Mouse (Mus musculus): ENCODE measurements at regions not wholly inside any gene's neighbourhood (a gene's known extent, or its start where the extent isn't known, plus 50 kb on each side); places are given as distances from the start of the nearest gene placed in this dataset.

DNA sequence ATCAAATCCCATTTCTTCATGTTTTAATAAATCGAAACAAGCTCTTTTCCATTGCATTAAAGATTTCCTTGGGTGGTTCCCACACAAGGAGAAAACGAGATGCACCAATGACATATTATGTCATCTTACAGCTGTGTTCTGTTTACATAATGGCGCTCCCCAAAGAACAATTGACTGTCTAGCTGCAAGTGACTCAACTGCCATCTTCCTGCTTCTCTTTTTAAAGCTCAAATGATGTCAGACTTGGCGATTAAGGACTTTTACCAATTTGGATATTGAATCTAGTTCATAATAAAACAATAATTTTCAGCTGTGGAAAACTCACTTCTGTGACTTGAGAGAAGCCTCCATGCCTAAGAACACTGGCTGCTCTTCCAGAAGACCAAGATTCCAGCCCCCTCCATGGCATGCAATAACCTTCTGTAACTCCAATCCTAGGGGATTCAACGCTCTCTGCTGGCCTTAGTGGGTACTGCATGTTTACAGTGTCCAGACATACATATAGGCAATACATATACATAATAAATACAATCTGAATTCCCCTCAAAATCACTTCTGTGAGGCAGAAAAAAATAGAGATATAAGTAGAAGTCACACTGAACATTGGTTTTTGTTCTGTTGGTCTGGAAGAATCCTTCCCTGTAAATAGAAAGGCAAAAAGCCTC lies 318.7 kb downstream of the Rnd3 start:
- peak; percentile 12 for DNase-seq (ENCODE audit: low spot score)

DNA sequence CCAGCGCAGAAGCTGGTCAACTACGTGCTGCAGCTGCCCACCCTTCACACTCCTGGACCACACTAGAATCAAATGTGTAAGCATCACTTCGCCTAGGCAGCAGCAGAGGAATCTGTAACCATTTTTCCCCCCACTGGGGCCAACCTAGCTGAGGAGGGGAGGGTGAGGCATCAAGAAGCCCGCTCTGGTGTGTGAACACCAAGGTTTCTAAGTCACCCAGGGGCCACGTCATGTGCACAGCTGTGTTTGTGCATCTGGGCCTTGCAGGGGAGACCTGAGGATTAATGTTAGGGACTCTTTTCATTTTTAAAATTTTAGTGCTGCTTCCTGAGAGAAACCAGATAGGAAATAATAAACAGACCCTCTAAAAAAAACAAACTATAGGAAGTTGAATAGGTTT lies 321.8 kb downstream of the Rnd3 start:
- DNase-seq (ENCODE audit: low spot score) = no peak

DNA sequence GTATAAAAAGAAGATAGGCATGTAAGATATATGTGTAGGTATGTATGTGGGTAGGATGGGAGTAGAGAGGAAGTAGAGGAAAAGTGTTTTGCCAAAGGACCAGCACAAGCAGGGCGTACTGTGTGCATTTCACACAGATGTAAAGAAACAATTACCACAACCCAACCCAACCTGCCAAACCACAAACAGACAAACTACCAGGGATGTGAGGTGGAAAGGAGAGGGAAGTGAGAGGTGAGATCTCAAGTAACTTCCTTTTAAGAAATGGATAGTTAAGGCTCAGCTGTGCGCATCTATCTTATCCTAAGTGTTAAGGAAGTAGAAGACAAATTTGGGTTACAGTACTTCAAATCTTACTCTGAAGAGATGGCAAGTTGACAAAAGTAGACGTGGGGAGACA lies 322.4 kb downstream of the Rnd3 start:
- DNase-seq (ENCODE audit: low spot score) = no peak

DNA sequence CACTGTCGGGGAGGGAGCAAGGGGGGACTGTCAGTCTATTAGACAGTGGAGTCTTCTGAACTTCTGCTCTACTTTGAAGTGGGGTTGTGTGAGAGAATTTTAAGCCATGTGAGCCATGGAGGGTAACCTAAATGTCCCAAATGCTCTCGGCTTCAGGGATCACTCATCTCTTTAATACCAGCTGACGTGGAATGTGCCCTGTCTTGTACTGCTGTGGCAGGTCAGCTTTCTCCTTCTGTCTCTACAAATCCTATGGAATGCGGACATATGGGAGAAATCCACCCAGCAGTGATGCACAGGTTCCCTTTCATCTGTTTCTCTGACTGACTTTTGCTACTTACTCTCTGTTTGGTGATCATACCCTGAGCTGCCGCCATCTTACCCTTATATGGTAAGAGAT lies 323.3 kb downstream of the Rnd3 start:
- no peak for DNase-seq (ENCODE audit: low spot score)

DNA sequence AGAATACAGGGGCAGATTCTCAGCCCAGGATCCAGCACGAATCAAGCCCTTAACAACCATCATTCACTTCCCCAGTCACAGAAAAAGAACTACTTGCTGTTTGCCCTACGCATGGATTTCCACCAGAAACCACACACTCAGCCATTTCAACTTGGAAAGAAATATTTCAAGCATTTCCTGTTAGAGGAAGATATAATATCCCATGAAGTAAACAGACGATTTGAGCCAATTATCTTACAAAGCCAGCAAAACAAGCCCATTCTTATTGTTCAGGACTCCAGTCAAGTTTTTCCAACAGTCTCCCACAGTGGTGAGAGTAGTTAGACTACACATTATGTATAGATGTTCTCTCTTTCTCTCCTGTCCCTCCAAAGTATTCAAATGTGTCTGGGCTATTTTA lies 324.1 kb downstream of the Rnd3 start:
- no peak for DNase-seq (ENCODE audit: low spot score)

DNA sequence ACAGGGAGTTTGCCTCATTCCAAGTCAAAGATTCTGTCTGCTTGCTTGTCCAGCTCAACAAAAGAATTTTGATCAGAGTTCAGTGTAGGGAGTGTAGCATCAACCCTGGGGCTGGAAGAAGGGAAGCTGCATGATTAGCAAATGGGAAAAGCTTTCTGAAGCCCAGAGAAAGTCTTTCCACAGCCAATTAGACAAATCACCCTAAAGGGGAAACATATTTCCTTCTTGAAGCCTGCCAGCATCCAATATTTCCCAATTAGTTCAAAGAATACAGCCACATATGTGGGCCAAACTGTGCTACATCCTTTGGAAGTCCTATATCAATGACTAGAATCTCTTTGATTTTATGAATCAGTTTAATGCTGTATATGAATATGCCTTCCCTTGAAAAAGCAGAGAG lies 326.2 kb downstream of the Rnd3 start:
- no peak for DNase-seq (ENCODE audit: low spot score)

DNA sequence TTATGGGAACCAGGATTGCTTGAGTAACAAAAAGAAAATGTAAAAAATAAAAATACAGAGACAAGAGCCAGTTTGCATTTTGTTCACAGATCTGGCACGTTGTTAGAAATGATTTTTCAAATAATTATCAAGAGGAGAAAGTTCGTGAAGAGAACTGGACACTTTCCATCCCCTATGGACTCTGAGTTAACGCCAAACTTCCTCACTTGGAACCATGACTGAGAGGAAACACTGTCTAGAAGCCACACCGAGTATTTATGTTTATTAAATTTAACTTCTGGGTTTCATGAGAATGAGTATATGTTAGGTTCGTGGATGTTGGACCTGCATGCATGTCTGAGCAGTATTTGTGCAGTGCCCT lies 329.6 kb downstream of the Rnd3 start:
- no peak for DNase-seq (ENCODE audit: low spot score)

DNA sequence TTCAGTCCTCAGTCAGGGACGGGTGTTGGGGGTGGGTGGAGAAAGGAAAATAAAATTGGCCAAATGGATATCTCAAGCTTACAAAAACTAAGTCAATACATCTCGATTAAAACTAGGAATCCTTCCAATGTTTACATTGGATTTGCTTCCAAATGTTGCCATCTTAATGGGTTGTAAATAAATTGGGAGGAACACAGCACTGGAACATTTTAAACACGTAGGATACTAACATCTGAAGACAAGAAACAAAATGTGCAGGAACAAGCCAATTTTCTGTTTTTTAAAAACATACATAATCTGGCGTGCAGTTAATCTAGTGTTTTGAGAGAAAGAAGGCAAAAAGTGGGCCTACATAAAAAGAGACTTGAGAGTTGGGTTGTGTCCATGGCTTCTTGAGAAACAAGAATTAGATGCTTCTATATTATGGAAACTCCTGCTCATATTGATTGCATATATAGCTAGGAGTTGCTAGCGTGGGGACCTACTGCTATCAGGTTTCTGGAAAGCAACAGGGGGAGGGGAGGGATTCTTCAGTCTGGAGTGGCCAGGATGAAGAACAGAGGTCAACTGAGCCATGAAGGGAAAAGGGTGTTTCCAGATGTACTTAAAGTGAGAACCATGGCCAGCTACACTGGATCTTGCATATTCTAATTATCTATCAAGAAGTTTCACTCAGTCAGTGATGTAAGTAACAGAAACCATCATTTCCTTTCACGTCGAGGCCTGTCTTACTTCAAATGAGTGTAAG lies 330.2 kb downstream of the Rnd3 start:
- DNase-seq (ENCODE audit: low spot score) = no peak

DNA sequence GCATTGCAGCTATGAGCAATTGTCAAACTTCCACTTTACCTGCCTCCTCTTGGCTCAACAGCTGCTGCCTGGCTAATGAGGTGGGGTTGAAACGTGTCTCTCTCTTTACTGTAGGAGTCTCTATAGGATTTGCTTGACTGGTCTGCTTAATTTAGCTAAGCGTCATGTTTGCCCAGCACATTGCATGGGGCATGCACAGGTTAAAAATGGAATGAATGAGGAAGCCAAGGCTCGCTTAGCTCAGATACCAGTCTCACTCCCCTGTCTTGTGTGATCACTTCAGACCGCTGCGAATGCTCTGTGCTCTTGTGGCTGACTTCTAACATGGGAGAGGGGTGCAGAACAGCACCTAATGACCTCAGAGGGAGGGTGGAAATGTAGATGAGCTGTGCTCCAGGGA lies 332.5 kb downstream of the Rnd3 start:
- DNase-seq (ENCODE audit: low spot score) = no peak

DNA sequence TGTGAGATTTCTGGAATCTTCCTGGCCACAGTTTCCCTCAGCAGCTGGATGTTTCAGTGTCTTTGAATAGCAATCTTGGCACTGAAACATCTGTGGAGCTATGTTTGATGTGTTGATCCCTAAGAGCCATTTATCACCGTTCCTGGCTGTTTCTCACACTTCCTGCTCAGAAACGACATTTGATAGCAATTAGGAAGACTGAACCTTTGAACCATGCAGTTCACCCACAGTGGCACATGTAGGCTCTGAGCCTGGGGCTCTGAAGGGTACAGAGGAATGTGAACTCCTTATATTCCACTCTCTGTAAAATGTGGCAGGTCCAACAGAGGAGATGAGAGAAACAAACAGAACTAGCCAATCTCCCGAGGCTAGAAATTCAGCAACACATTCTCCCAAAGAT lies 333.4 kb downstream of the Rnd3 start:
- DNase-seq (ENCODE audit: low spot score) = no peak

DNA sequence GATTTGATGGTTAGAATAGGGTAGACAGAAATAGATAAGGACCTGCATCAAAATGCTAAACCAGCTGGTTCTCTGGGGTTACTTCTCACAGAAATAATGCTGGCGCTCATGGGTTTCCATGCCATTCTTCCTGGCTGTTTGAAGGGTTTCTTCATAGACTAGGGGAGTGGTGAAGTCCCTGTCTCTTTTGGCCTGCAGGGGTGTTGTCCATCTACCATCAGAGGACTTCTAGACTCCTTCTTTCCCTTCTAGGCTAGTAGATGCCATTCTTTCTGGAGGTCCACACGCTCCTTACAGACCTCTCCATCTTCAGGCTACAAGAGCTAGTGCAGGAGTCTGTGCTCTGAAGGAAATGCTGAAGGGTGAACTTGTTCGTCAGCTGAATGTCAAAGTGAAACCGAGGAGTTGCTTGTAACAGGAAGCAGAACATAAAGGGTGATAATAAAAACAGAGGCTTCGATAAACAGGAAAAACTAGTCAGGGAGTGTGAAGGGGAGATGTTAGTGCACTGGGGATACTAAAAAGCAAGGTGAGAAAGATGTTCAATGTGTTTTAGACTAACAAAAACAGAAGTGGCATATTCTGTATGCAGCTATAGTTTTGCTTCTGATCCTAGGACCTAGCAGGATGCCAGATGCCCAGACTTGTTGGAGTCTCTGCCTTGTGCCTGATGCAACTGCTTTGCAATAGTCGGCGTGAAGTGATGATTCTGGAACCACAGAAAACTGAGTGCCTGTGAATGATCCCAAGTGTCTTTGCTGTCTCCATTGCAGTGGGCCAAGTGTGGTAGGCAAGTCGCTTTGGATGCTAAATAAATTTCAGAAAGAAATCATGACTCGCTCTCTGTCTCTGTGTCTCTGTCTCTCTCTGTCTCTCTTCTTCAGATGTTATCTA lies 335.1 kb downstream of the Rnd3 start:
- no peak for DNase-seq (ENCODE audit: low spot score)

DNA sequence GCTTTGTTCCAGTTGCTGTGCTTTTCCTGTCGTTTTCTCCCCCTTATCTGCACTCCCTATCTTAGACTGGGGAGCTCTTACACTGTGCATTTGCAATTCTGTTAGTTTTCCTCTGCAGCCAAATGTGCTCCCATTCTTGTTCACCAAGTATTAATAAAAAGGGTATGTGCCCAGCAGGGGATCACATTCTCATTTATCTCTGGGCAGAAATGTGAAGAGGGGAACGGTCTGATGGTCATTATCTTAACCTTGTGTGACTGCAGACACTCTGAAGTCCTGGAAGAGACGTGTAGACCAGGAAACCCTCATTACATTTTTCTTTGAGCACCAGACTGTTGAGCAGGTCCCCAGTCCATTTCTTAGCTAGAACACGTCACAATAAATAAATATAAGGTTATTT lies 336.6 kb downstream of the Rnd3 start:
- DNase-seq (ENCODE audit: low spot score) = no peak

DNA sequence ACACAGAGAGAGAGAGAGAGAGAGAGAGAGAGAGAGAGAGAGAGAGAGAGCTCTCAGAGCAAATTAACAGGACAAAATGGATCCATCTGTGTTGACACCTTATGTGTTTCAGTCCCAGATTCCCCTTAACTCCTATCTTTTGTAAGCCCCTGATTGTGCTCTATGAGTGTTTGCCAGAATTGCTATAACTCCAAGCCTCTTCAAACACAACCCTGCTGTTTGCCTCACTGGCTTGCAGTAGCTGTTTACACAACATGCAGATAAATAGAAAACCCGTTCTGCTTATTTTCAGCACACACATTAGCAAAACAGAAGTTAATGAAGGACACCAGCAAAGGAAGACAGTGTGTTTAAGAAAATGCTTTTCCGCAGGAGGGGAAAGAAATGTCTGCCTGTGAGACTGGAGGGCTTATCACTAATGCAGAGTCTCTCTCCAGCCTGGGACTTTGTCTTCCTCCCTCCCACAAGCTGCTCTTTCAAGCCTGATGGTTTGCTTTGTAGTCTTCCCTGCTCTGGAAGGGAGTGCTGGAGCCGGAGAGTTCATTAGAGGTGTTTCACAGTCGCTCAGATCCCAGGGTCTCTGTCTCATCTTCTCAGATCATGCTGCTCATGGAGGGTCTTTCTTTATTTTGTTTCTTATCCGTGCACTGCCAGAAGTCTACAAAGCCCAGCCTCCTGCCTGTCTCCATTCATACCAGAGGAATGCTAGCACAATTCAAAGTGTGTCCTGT lies 338.4 kb downstream of the Rnd3 start:
- no peak for DNase-seq (ENCODE audit: low spot score)

DNA sequence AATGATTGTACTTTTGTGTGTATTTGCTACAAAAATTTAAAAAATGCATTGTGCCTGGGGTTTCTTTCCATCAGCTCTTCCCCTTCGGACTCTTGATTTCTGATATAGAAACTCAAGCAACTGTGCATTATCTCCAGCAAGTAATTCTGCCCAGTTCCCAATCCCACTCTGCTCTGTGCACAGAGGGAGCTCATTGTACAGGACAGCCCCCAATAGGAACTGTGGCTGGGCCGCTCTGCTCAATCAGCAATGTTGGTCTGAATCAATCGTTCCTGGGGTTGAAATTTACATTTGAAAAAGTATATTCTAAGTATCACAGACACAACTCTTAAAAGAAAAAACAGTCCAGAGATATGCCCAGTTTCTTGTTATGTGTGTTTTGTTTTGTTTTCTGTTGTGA lies 339.1 kb downstream of the Rnd3 start:
- DNase-seq (ENCODE audit: low spot score) = no peak

DNA sequence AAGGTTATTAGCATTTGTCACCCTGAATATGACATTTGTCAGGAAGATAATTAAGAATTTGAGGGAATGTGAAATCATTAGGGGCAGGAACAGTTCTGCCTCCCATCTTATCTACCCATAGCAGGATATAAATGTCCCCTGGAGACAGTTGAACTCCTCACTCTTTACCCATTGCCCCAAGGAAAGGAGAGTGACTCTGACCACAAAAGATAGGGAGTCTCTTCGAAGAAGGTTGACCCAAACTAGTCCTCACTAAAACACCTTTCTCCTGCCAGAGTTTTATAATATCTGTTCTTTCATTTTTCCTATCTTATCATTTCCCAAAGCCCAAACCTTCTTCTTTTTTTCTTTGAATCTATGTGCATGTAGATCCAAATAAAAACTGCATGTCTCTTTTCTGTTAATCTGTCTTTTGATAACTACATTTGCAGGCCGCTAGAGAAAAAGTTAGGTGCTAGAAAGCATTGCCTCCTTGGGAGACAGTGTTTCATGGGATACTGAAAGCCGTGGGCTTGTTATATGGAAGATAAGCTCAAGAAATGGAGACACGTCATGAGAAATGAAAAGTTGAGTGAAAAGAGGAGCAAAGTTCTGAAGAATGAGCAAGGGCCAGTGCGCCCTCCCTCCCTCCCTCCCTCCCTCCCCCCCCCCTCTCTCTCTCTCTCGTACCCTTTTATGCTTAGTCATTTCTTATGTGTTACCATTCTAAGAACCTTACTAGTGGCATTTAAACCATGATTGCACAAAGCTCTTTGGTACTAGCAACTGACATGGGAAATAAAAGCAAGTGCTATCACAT lies 341.6 kb downstream of the Rnd3 start:
- no peak for DNase-seq (ENCODE audit: low spot score)

DNA sequence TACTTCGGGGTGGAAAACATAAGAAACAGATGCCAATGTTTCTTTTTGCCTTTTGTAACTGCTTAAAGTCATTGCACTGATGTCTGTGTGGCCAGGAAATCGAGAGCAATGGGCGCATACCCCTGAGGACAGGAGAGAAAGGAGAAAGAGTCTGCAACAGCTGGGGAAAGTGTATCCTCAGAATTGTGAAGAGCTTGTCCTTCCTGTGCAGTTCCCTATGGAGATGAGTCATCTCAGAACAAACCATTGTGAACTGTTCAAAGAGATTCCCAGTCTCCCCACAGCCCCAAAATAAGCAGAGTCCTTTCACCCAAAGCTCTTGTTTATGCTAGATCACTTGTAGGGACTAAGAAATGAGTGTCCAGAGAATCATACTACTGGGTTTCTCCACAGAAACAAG lies 343.3 kb downstream of the Rnd3 start:
- no peak for DNase-seq (ENCODE audit: low spot score)

DNA sequence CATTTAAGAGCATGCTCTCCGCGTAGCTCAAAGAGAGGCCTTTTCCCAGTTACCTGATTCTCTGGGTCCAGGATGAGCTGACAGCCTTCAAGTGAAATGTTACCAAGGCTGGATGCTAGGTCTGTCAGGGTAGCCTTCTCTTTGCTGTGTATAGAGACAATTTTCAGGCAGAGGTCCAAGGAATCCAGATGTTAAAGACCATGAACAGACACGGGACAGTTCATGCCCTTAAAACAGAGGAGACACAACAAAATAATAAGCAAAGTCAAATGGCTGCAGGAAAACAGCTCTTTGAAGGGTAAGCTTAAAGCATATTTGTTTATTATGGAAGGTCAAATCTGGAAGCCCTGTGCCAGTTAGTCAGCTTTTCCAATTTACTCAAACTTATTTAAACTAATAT lies 352.8 kb downstream of the Rnd3 start:
- no peak for DNase-seq (ENCODE audit: low spot score)

DNA sequence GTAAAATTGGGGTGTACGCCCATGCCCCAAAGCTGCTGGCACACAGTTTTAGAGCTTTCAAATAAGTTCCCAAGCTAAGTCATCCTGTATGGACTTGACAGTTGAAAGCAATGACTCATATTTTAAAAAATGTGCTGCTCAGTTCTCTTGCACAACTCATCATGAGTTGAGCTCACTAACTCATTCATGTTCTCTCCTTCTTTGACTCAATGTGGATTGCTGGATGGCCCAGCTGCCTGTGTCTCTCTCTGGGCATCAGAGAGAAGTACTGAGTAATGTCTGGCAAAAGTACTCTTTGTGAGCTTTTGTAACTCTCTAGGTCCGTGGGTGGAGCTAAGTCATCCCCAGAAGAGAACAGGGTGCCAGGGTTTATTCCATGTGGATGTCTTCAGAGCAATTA lies 355.3 kb downstream of the Rnd3 start:
- peak; percentile 60 for DNase-seq (ENCODE audit: low spot score)

DNA sequence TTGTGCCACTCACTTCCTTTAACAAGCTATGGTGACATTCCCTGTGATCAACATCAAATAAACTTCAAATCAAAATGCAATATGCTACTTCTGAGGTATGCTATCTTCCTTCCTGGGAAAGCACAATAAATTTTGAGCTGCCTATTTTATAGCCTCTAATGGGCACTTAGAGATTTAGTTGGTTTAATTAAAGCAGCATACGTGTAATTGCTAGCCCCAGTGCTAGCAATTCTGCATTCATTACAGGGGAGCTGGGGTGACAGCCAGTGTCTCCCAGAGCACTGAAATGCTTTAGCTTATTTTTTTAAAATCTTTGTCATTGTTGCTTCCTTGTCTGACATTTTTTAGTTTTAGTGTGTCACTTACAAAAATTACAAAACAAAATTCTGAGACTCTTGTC lies 355.8 kb downstream of the Rnd3 start:
- DNase-seq (ENCODE audit: low spot score) = no peak

DNA sequence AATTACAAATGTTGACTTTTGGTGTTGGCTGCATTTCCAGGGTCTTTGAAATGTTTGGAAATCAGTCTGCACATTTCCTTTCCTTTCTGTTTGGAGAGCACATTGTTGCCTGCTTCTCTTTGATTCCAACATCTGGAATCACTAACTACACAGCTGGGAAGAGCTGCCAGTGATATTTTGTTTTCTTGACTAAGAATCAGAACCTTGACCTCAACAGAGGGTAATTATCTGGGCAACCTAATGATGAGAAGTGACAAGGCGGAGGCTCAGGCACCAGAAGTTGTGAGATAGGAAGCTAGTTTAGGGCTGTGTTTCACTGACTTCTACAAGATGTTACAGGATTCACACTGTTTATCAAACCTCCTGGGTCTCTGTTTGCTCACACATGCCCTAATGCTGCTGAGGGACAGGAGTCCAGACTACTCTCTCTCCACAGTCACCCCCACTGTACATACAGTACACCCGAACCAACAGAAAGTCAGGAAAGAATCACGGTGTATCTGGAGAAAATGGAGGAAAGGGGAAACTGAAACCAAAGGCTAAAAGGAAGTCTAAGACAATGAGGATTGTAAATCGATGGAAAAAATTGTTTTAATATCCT lies 359.8 kb downstream of the Rnd3 start:
- DNase-seq (ENCODE audit: low spot score) = peak; percentile 41

DNA sequence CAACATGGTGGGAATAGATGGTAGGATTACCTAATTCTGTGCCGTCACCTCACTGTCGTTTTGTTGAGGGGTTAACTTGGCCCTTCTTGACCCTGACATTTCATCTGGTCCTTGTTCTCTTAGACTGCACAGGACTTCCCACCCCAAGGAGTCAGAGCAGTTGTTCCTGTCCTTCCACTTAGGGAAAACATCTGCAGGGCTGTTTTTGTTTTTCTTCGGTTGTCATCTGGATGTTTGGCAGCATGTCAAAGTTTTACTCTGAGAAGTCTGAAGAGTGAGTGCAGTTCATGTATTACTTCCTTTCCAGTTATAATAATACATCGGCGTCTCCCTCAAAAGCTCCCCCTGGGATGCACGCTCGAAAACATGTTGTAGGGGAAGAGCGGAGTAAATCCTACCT lies 376.8 kb downstream of the Rnd3 start:
- peak; percentile 16 for DNase-seq (ENCODE audit: low spot score)
